Mouse (Mus musculus): ENCODE results near the gene Iqcc. TPM values are rescaled to one million over a fixed set of nuclear protein-coding genes. Genes with fewer than 3 reads are reported as not detected.

The Iqcc gene
- polyA plus RNA-seq, 1 experiment from 2014 or later: 30.6 TPM

DNA sequence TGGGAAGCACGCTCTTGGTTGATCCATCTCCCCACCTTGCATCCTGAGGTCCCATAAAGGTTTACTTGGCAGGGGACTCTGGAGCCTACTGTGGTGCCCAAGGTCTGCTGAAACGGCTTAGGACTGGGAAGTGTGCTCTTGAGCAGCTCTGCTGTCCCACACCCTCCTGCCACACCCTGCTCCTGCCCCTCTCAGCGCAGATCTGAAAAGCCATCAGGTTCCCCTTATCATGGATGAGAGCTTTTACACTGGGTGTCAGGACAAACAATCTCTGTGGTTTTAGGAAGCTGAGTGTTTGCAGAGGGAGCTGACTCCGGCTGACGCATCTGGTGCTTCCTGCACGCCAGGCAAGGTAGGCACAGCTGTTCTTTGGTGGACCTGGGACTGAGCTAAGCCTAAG is 15.0 kb upstream of the Iqcc start:
- no peak overlapping the region for H3K27ac ChIP-seq
- WGBS: 74% methylated on average over 6 of the region's 6 CpGs
- no peak for ATAC-seq (ENCODE audit: borderline replicate concordance, extremely low read depth, low FRiP score, low TSS enrichment)
- H3K27me3 ChIP-seq: no peaks in the 10 kb centered on the region
- no peaks in the 10 kb centered on the region for H3K9me3 ChIP-seq
- no peak overlapping the region for H3K9ac ChIP-seq
- peaks cover 94% of the 10 kb centered on the region for H3K36me3 ChIP-seq
- H3K4me2 ChIP-seq: no peak overlapping the region
- H3K4me1 ChIP-seq: peaks cover 16% of the 10 kb centered on the region
- no peak overlapping the region for H3K4me3 ChIP-seq

DNA sequence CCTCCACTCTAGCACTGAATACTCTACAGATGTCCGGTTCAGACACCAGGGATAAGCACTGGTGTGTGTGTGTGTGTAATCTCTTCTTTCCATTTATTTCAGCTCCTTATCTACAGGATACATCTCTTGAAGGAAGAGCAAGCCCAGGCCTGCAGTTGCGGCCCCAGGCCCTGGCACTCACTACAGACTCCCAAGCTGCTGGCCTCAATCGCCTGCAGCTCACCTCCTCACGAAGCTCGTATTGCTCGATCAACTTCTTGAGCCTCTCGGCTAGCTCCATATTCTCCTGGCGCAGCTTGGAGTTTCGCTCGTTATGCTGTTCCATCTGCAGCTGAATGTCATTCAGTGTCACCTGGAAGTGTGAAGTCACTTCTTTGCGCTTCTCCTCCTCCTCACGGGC is 13.0 kb upstream of the Iqcc start:
- no peak for ATAC-seq (ENCODE audit: borderline replicate concordance, extremely low read depth, low FRiP score, low TSS enrichment)
- no peaks in the 10 kb centered on the region for H3K27me3 ChIP-seq
- H3K4me2 ChIP-seq: no peak overlapping the region
- WGBS: 87% methylated on average over 12 of the region's 12 CpGs
- H3K4me1 ChIP-seq: peaks cover 8% of the 10 kb centered on the region; the same call in 1 of the 2 replicates
- H3K27ac ChIP-seq: no peak overlapping the region
- H3K36me3 ChIP-seq: peaks cover 97% of the 10 kb centered on the region
- H3K9me3 ChIP-seq: no peaks in the 10 kb centered on the region
- no peak overlapping the region for H3K9ac ChIP-seq
- H3K4me3 ChIP-seq: no peak overlapping the region

DNA sequence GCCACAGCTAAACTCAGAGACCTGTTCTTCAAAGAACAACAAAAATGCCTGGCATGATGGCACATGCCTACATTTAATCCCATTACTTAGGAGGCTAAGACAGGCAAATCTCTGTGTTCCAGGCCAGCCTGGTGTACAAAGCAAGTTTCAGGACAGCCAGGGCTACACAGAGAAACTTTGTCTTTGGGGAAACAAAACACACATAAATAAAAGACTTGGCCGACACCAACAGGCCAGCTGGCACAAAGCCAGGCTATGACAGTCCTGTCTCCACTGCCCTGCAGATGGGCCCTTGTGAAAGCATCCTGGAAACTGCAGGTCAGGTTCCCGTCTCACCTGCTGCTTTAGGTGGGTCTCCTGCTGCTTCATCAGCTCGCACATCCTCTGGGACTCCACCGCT is 12.0 kb upstream of the Iqcc start:
- ATAC-seq (ENCODE audit: borderline replicate concordance, extremely low read depth, low FRiP score, low TSS enrichment): no peak
- Histone ChIP-seq H3K9ac (no peak overlapping the region), H3K4me1 (peaks cover 17% of the 10 kb centered on the region), H3K9me3 (no peaks in the 10 kb centered on the region), H3K27ac (no peak overlapping the region), H3K4me2 (no peak overlapping the region), H3K36me3 (peaks cover 96% of the 10 kb centered on the region), H3K27me3 (no peaks in the 10 kb centered on the region), H3K4me3 (no peak overlapping the region)
- 70% methylated on average over 4 of the region's 4 CpGs for WGBS

DNA sequence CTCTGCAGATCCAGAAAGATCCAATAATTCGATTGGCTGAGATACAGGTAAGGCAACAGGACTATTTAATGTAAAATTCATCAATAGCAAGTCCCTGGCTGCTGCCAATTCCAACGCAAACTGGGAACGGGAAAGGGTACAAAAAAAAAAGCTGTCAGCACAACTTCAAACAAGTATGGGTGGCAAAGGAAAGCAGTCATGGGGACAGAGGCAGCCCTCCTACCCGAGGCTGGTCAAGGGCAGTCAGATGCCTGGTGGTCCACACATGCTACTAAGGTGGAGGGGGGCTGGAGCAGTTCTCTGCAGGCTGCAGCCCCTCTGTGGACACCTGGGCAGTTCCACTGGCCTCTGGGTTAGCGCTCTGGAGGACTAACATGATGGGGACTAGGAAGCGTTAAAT is 7.1 kb upstream of the Iqcc start:
- Histone ChIP-seq H3K4me1 (peaks cover 43% of the 10 kb centered on the region), H3K9me3 (no peaks in the 10 kb centered on the region), H3K4me2 (no peak overlapping the region), H3K27ac (no peak overlapping the region), H3K36me3 (peaks cover 48% of the 10 kb centered on the region), H3K27me3 (no peaks in the 10 kb centered on the region), H3K9ac (no peak overlapping the region), H3K4me3 (no peak overlapping the region)
- ATAC-seq (ENCODE audit: borderline replicate concordance, extremely low read depth, low FRiP score, low TSS enrichment): no peak
- WGBS: 61% methylated on average over 6 of the region's 6 CpGs

DNA sequence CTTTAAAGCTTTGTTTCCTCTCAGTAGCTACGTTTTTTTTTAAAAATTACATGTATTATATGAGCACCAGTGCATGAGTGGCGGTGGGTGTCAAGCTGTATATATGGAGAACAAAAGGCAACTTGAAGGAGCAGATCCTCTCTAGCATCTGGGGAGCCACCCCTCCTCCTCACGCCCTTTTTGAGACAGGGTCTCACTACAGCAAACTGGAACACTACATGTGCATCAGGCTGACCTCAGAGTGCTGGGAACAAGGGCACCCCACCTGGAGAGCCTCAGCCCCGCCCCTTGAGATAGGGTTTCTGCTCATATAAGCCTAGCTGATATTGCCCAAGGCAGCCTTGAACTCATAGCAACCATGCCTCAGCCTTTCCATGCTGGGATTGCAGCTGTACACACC is 6.6 kb upstream of the Iqcc start:
- Histone ChIP-seq H3K4me3 (no peak overlapping the region), H3K4me1 (peaks cover 42% of the 10 kb centered on the region), H3K9ac (0 out of 2 replicates have a peak overlapping the region, but pooled peaks have one; percentile 31), H3K27me3 (no peaks in the 10 kb centered on the region), H3K27ac (peak overlapping the region; percentile 84), H3K36me3 (peaks cover 43% of the 10 kb centered on the region), H3K9me3 (no peaks in the 10 kb centered on the region), H3K4me2 (peak overlapping the region; percentile 71)
- WGBS: 45% methylated on average over 4 of the region's 4 CpGs
- no peak for ATAC-seq (ENCODE audit: borderline replicate concordance, extremely low read depth, low FRiP score, low TSS enrichment)

DNA sequence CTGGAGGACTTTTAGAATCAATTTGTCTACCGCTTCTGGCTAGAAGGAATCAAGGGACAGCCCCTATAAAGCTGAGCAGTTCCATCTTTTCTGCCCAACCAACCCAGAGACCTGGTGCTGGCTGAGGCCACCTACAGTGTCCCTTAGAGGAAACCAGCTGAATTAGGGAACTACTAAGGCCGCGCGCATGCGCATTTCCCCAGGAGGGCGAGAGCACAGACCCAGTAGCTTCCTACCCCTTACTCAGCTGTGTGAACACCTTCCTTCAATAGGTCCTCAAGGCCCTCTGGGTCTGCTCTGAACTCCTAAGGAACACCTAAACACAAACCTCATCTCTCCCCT is 6.1 kb upstream of the Iqcc start:
- H3K9ac ChIP-seq: peak overlapping the region; percentile 31
- ATAC-seq (ENCODE audit: borderline replicate concordance, extremely low read depth, low FRiP score, low TSS enrichment): 0 out of 2 replicates have a peak, but pooled peaks have one; percentile 25
- H3K4me1 ChIP-seq: peaks cover 42% of the 10 kb centered on the region
- H3K27me3 ChIP-seq: no peaks in the 10 kb centered on the region
- no peaks in the 10 kb centered on the region for H3K9me3 ChIP-seq
- H3K36me3 ChIP-seq: peaks cover 38% of the 10 kb centered on the region
- peak overlapping the region; percentile 84 for H3K27ac ChIP-seq
- H3K4me2 ChIP-seq: peak overlapping the region; percentile 71
- 4% methylated on average over 6 of the region's 6 CpGs for WGBS
- peak overlapping the region; percentile 60 for H3K4me3 ChIP-seq

- H3K4me3 ChIP-seq: peak overlapping the region; percentile 60
- peaks cover 34% of the 10 kb centered on the region for H3K36me3 ChIP-seq
- ATAC-seq (ENCODE audit: borderline replicate concordance, extremely low read depth, low FRiP score, low TSS enrichment): peak; percentile 93
- H3K9ac ChIP-seq: peak overlapping the region; percentile 61
- 1% methylated on average over 18 of the region's 18 CpGs for WGBS
- H3K4me1 ChIP-seq: peaks cover 42% of the 10 kb centered on the region
- H3K27ac ChIP-seq: peak overlapping the region; percentile 84
- H3K9me3 ChIP-seq: no peaks in the 10 kb centered on the region
- H3K4me2 ChIP-seq: peak overlapping the region; percentile 71
- H3K27me3 ChIP-seq: no peaks in the 10 kb centered on the region
Observed at GRCm38 (mm10) chr4:129624281-129625028, 5.6 kb upstream of the Iqcc start.

- Histone ChIP-seq H3K27me3 (no peaks in the 10 kb centered on the region), H3K9ac (peak within 1 kb of the TSS; percentile 61), H3K4me2 (peak within 1 kb of the TSS; percentile 71), H3K27ac (peak within 1 kb of the TSS; percentile 84), H3K4me1 (peaks cover 45% of the 10 kb centered on the region), H3K36me3 (peaks cover 26% of the 10 kb centered on the region), H3K9me3 (no peaks in the 10 kb centered on the region), H3K4me3 (peak within 1 kb of the TSS; percentile 60)
- WGBS: 0% methylated on average over 10 of the region's 10 CpGs
- ATAC-seq (ENCODE audit: borderline replicate concordance, extremely low read depth, low FRiP score, low TSS enrichment): peak; percentile 21; the same call in 1 of the 2 replicates
Observed at GRCm38 (mm10) chr4:129623681-129624091, 4.8 kb upstream of the Iqcc start, which contains the start of gene Ccdc28b. Gene Ccdc28b (minus strand): TSS chr4:129623947.

- Histone ChIP-seq H3K4me3 (peak overlapping the region; percentile 60), H3K4me2 (peak overlapping the region; percentile 71), H3K27me3 (no peaks in the 10 kb centered on the region), H3K4me1 (peaks cover 50% of the 10 kb centered on the region), H3K36me3 (peaks cover 19% of the 10 kb centered on the region), H3K9ac (peak overlapping the region; percentile 61), H3K9me3 (no peaks in the 10 kb centered on the region), H3K27ac (peak overlapping the region; percentile 84)
- ATAC-seq (ENCODE audit: borderline replicate concordance, extremely low read depth, low FRiP score, low TSS enrichment): no peak
- 16% methylated on average over 8 of the region's 8 CpGs for WGBS
Observed at GRCm38 (mm10) chr4:129622803-129623535, 4.1 kb upstream of the Iqcc start.

GRCm38 (mm10) chr4:129622120-129622802 is 3.4 kb upstream of the Iqcc start:
- H3K27me3 ChIP-seq: no peaks in the 10 kb centered on the region
- peaks cover 12% of the 10 kb centered on the region for H3K36me3 ChIP-seq
- H3K9me3 ChIP-seq: no peaks in the 10 kb centered on the region
- ATAC-seq (ENCODE audit: borderline replicate concordance, extremely low read depth, low FRiP score, low TSS enrichment): no peak
- H3K27ac ChIP-seq: peak overlapping the region; percentile 68; the same call in 1 of the 2 replicates
- H3K4me3 ChIP-seq: peak overlapping the region; percentile 60
- H3K4me1 ChIP-seq: peaks cover 50% of the 10 kb centered on the region
- no peak overlapping the region for H3K9ac ChIP-seq
- peak overlapping the region; percentile 71 for H3K4me2 ChIP-seq
- 71% methylated on average over 11 of the region's 11 CpGs for WGBS

DNA sequence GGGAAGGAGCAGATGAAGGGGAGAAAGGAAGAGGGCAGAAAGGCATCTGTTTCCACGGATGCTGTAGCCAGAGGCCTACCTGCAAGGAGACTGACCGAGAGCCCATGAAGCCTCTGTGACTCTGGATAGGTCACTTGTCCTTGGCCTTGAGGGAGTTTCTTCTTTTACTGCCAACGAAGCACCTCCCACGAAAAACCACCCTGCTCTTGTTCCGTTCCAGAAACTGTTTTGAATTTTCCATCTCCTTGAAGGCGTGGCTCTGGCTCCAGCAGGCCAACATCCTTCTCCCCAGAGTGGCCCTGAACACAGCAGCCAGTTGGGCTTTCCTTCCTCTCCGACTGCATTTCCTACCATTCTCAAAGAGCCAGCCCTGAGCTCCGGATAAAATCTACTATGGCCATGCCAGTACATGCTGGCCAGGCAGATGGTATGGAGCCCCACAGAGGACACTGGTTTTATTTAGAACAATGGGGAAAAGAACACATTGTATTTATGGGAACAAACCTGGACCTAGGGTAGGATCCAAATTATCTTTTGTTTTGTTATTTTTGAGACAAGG is 2.5 kb upstream of the Iqcc start:
- Histone ChIP-seq H3K9me3 (no peaks in the 10 kb centered on the region), H3K4me1 (peaks cover 44% of the 10 kb centered on the region), H3K4me2 (peak overlapping the region; percentile 11; the same call in 1 of the 2 replicates), H3K4me3 (no peak overlapping the region), H3K36me3 (peaks cover 3% of the 10 kb centered on the region), H3K9ac (no peak overlapping the region), H3K27ac (peak overlapping the region; percentile 68), H3K27me3 (no peaks in the 10 kb centered on the region)
- ATAC-seq (ENCODE audit: borderline replicate concordance, extremely low read depth, low FRiP score, low TSS enrichment): no peak
- 71% methylated on average over 8 of the region's 8 CpGs for WGBS

Data from lung, embryonic 15.5 days (tissue).